Mouse (Mus musculus) heart, postnatal 0 days (tissue): ENCODE results near the gene Itpr1. TPM values are rescaled to one million over a fixed set of nuclear protein-coding genes. Genes with fewer than 3 reads are reported as not detected.

ENCODE experiments used
- ATAC-seq: fragments of 200-750 bp; cut with Nextera tagmentation; 2 replicates; pipeline ENCODE4 v1.8.0; 2017; ENCODE audit warnings: low read depth, moderate number of reproducible peaks, moderate library complexity; ENCODE audit not compliant: insufficient read depth
- DNase-seq: peaks from one replicate; pipeline ENCODE4 v3.0.0-alpha.2; 2016; ENCODE audit warnings: low spot score
- H3K27ac ChIP-seq: fragments of 300-500 bp; sonication (generic); 2 replicates; pipeline ENCODE4 v1.5.1; 2014; ENCODE audit warnings: low read depth, mild to moderate bottlenecking
- H3K27me3 ChIP-seq: fragments of 300-500 bp; sonication (generic); 2 replicates; pipeline ENCODE4 v1.6.1; 2014; ENCODE audit warnings: low read length, mixed read lengths; ENCODE audit not compliant: control insufficient read depth, insufficient read depth
- H3K36me3 ChIP-seq: fragments of 300-500 bp; sonication (generic); replicated peaks from 2 replicates; pipeline ENCODE4 v1.6.1; 2014; ENCODE audit warnings: low read length, mixed read lengths; ENCODE audit not compliant: control insufficient read depth, insufficient read depth
- H3K4me1 ChIP-seq: fragments of 300-500 bp; sonication (generic); 2 replicates; pipeline ENCODE4 v1.6.1; 2014; ENCODE audit warnings: antibody characterized with exemption; ENCODE audit not compliant: control insufficient read depth, insufficient read depth
- H3K4me2 ChIP-seq: fragments of 300-500 bp; sonication (generic); 2 replicates; pipeline ENCODE4 v1.6.1; 2014; ENCODE audit warnings: low read depth, mild to moderate bottlenecking, low read length, moderate library complexity
- H3K4me3 ChIP-seq: fragments of 300-500 bp; sonication (generic); 2 replicates; pipeline ENCODE4 v1.5.1; 2014; ENCODE audit warnings: low read depth, low read length
- H3K9ac ChIP-seq: fragments of 300-500 bp; sonication (generic); replicated peaks from 2 replicates; pipeline ENCODE4 v1.6.1; 2014; ENCODE audit warnings: low read depth, low read length, mixed read lengths
- H3K9me3 ChIP-seq: fragments of 300-500 bp; sonication (generic); replicated peaks from 2 replicates; pipeline ENCODE4 v1.6.1; 2016; ENCODE audit warnings: low read length; ENCODE audit not compliant: control insufficient read depth
- CTCF ChIP-seq: IDR thresholded peaks from 2 replicates; pipeline ENCODE4 v1.5.1; 2016; ENCODE audit warnings: antibody characterized with exemption, control low read depth, low read depth
- EP300 ChIP-seq: IDR thresholded peaks from 2 replicates; pipeline ENCODE4 v1.6.1; 2016; ENCODE audit warnings: antibody characterized with exemption, low read depth
- WGBS: fragments of 180-500 bp; shearing (Covaris S2); extraction: QIAGEN DNeasy Blood & Tissue Kit; methylation state at CpG from one replicate; pipeline ENCODE4 v1.1.7; 2014; 5-methylcytosine and 5-hydroxymethylcytosine counted together
- polyA plus RNA-seq: library from polyadenylated mRNA; unstranded; fragments of >200 nt; fragmentation: Nextera tagmentation; extraction: Ambion mirVana; gene quantifications from 2 replicates; pipeline ENCODE4 v1.2.1, GENCODE M21; 2015
- total RNA-seq: library from RNA; depleted of rRNA; stranded (reverse); fragments of >200 nt; gene quantifications from 2 replicates; pipeline ENCODE4 v1.2.3, GENCODE M21; 2014; ENCODE audit warnings: low replicate concordance; rRNA removed

The Itpr1 gene
- total RNA-seq (22.2 and 41.9 TPM in 2 replicates), polyA plus RNA-seq (5.7 and 7.1 TPM in 2 replicates)

- Histone ChIP-seq H3K9me3 (no peaks in the 10 kb centered on the region), H3K4me1 (peaks cover 26% of the 10 kb centered on the region)
- TF ChIP-seq CTCF (no peak), EP300 (no peak)
Observed at GRCm38 (mm10) chr6:108212881-108213295, at the start of gene Itpr1. Gene Itpr1 (plus strand): TSS chr6:108213096.

DNA sequence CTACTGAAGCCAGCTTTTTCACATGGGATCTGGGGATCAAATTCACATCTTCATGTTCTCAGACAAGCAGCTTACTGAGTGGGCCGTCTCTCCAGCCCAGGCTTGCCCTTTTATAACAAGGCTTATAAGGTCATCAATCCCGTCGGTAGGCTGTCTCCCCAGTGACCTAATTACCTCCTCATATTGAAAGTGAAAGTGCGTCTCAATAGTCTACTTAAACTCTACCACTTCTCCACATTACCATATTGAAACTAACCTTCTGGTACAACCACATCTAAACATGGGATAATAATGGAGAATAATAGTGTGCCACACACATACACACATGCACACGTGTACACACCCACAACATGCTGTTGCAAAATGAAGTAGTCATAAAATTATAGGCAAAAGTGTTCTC, 48.0 kb upstream of the Itpr1 start:
- DNase-seq (no peak), ATAC-seq (no peak)
- no peak for TF ChIP-seq EP300
- no peak for TF ChIP-seq CTCF
- Histone ChIP-seq H3K4me3 (no peak overlapping the region), H3K4me2 (no peak overlapping the region), H3K36me3 (no peaks in the 10 kb centered on the region), H3K27ac (no peak overlapping the region), H3K4me1 (no peaks in the 10 kb centered on the region), H3K9ac (no peak overlapping the region), H3K27me3 (no peaks in the 10 kb centered on the region), H3K9me3 (no peaks in the 10 kb centered on the region)
- WGBS = 85% methylated on average over 5 of the region's 5 CpGs

More at GRCm38 (mm10) chr6:108212881-108213295, at the start of gene Itpr1:
- H3K27me3 ChIP-seq = no peaks in the 10 kb centered on the region
- peak within 1 kb of the TSS; percentile 74 for H3K9ac ChIP-seq
- ATAC-seq (peak; percentile 99), DNase-seq (peak; percentile 96)
- peak within 1 kb of the TSS; percentile 82 for H3K27ac ChIP-seq
- WGBS = 1% methylated on average over 26 of the region's 27 CpGs
- peak within 1 kb of the TSS; percentile 84 for H3K4me3 ChIP-seq
- no peaks in the 10 kb centered on the region for H3K36me3 ChIP-seq
- H3K4me2 ChIP-seq = peak within 1 kb of the TSS; percentile 94

- no peak overlapping the region for H3K4me3 ChIP-seq
- H3K4me2 ChIP-seq = no peak overlapping the region
- TF ChIP-seq EP300 (no peak), CTCF (no peak)
- WGBS = 72% methylated on average over 2 of the region's 2 CpGs
- ATAC-seq = no peak
- H3K9ac ChIP-seq = no peak overlapping the region
- H3K4me1 ChIP-seq = no peaks in the 10 kb centered on the region
- no peaks in the 10 kb centered on the region for H3K27me3 ChIP-seq
- no peaks in the 10 kb centered on the region for H3K9me3 ChIP-seq
- H3K36me3 ChIP-seq = no peaks in the 10 kb centered on the region
- H3K27ac ChIP-seq = no peak overlapping the region
- DNase-seq = no peak
Observed at GRCm38 (mm10) chr6:108165598-108165997, 47.3 kb upstream of the Itpr1 start.

DNA sequence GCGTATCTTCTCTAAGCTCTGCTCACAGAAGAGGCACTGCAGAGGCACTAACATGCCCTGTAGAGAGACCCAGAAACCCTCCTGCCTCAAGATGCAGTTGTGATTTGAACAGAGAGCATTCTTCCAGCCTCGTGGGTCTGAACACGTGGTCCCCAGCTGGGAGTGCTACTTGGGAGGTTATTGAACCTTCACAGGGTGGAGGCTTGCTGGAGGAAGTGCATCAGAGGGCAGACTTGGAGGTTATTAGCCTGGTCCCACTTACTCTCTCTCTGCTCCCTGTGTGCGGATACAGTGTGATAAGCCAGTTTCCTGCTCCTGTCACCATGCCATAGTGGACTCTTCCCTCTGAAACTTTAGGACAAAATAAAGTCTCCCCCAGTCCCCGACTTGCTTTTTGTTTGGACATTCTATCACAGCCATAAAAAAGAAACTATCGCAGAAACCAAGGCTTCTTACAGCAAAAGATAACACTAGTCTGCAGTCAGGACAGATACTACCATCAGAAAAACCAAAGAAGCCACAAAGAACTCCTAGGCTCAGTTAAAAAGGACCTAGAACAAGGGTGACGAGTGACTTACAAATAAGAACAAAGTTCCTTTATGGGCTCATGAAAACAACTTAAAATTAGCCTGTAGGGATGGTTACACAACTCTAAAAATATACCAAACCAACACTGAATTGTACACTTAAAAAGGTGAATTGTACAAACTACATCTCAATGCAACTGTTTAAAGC, 44.8 kb upstream of the Itpr1 start:
- no peak overlapping the region for H3K9ac ChIP-seq
- no peak overlapping the region for H3K27ac ChIP-seq
- DNase-seq = no peak
- H3K4me1 ChIP-seq = no peaks in the 10 kb centered on the region
- ATAC-seq = no peak
- 61% methylated on average over 7 of the region's 7 CpGs for WGBS
- H3K27me3 ChIP-seq = no peaks in the 10 kb centered on the region
- H3K4me3 ChIP-seq = no peak overlapping the region
- peaks cover 9% of the 10 kb centered on the region for H3K36me3 ChIP-seq
- no peak for TF ChIP-seq CTCF
- TF ChIP-seq EP300 = no peak
- H3K9me3 ChIP-seq = no peaks in the 10 kb centered on the region
- no peak overlapping the region for H3K4me2 ChIP-seq

- TF ChIP-seq CTCF (no peak), EP300 (no peak)
- peaks cover 14% of the 10 kb centered on the region for H3K36me3 ChIP-seq
- H3K9me3 ChIP-seq = no peaks in the 10 kb centered on the region
- DNase-seq (no peak), ATAC-seq (no peak)
- H3K9ac ChIP-seq = no peak overlapping the region
- H3K4me2 ChIP-seq = no peak overlapping the region
- H3K4me3 ChIP-seq = no peak overlapping the region
- no peaks in the 10 kb centered on the region for H3K4me1 ChIP-seq
- WGBS = 86% methylated on average over 6 of the region's 6 CpGs
- H3K27ac ChIP-seq = no peak overlapping the region
- H3K27me3 ChIP-seq = no peaks in the 10 kb centered on the region
Observed at GRCm38 (mm10) chr6:108168723-108169122, 44.2 kb upstream of the Itpr1 start.

DNA sequence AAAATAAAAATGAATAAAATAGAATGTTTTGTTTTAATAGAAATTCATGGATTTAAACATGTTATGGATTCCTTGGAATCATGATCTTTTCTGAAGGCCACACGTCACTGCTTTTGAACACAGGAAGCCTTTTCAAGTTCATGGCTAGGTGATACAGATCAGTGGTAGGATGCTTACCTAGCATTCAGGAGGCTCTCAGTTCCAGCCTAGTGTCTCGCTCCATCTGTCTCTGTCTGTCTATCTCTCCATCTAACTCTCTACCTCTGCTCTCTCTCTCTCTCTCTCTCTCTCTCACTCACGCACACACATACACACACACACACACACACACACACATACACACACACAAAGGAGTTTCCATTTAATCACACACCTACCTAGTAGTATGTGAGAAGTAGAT, 43.4 kb upstream of the Itpr1 start:
- Histone ChIP-seq H3K27ac (no peak overlapping the region), H3K9me3 (no peaks in the 10 kb centered on the region), H3K4me2 (no peak overlapping the region), H3K9ac (no peak overlapping the region), H3K4me3 (no peak overlapping the region), H3K27me3 (no peaks in the 10 kb centered on the region), H3K4me1 (no peaks in the 10 kb centered on the region), H3K36me3 (peaks cover 15% of the 10 kb centered on the region)
- ATAC-seq (no peak), DNase-seq (no peak)
- no peak for TF ChIP-seq CTCF
- WGBS = 93% methylated on average over 3 of the region's 3 CpGs
